Mouse (Mus musculus) liver, embryonic 15.5 days (tissue): Measurements from ENCODE around the gene Fxyd2. TPM values are rescaled to one million over a fixed set of nuclear protein-coding genes. Genes with fewer than 3 reads are reported as not detected.
A peak's percentile ranks its signal among the peaks of the same experiment; 100 is the strongest.

Source experiments
- ATAC-seq: fragments of 200-750 bp; cut with Nextera tagmentation; 2 replicates; pipeline ENCODE4 v1.8.0; 2017; ENCODE audit warnings: moderate number of reproducible peaks, mild to moderate bottlenecking, moderate library complexity; ENCODE audit not compliant: insufficient read depth
- H3K27ac ChIP-seq: fragments of 300-500 bp; sonication (generic); replicated peaks from 2 replicates; pipeline ENCODE4 v1.5.1; 2015; ENCODE audit warnings: mild to moderate bottlenecking, inconsistent platforms
- H3K27me3 ChIP-seq: fragments of 300-500 bp; sonication (generic); 2 replicates; pipeline ENCODE4 v1.6.1; 2015; ENCODE audit warnings: mild to moderate bottlenecking, inconsistent platforms
- H3K36me3 ChIP-seq: fragments of 300-500 bp; sonication (generic); replicated peaks from 2 replicates; pipeline ENCODE4 v1.6.1; 2015; ENCODE audit warnings: moderate library complexity, mild to moderate bottlenecking, inconsistent platforms
- H3K4me1 ChIP-seq: fragments of 300-500 bp; sonication (generic); replicated peaks from 2 replicates; pipeline ENCODE4 v1.6.1; 2015; ENCODE audit warnings: inconsistent platforms
- H3K4me2 ChIP-seq: fragments of 300-500 bp; sonication (generic); 2 replicates; pipeline ENCODE4 v1.6.1; 2015; ENCODE audit warnings: moderate library complexity, mild to moderate bottlenecking, inconsistent platforms
- H3K4me3 ChIP-seq: fragments of 300-500 bp; sonication (generic); replicated peaks from 2 replicates; pipeline ENCODE4 v1.5.1; 2015; ENCODE audit warnings: mild to moderate bottlenecking, inconsistent platforms
- H3K9ac ChIP-seq: fragments of 300-500 bp; sonication (generic); 2 replicates; pipeline ENCODE4 v1.6.1; 2015; ENCODE audit warnings: moderate library complexity, mild to moderate bottlenecking, inconsistent platforms
- H3K9me3 ChIP-seq: fragments of 300-500 bp; sonication (generic); replicated peaks from 2 replicates; pipeline ENCODE4 v1.6.1; 2016; ENCODE audit warnings: inconsistent platforms
- WGBS: fragments of 180-500 bp; shearing (Covaris S2); methylation state at CpG from one replicate; pipeline ENCODE4 v1.1.7; 2015; ENCODE audit warnings: mixed read lengths; ENCODE audit not compliant: insufficient replicate concordance; 5-methylcytosine and 5-hydroxymethylcytosine counted together
- polyA plus RNA-seq: library from polyadenylated mRNA; unstranded; fragments of >200 nt; fragmentation: Nextera tagmentation; extraction: Ambion mirVana; gene quantifications from 2 replicates; pipeline ENCODE4 v1.2.1, GENCODE M21; 2015

Fxyd2 gene
- polyA plus RNA-seq, 1 experiment from 2014 or later = 0.62 TPM

GRCm38 (mm10) chr9:45391299-45391698 lies 8.2 kb upstream of the Fxyd2 start:
- 54% methylated on average over 7 of the region's 7 CpGs for WGBS
- Histone ChIP-seq H3K36me3 (no peaks in the 10 kb centered on the region), H3K4me3 (no peak overlapping the region), H3K9me3 (no peaks in the 10 kb centered on the region), H3K27me3 (no peaks in the 10 kb centered on the region), H3K4me1 (no peaks in the 10 kb centered on the region), H3K4me2 (no peak overlapping the region), H3K27ac (no peak overlapping the region), H3K9ac (no peak overlapping the region)
- ATAC-seq = no peak

- no peak overlapping the region for H3K9ac ChIP-seq
- no peak overlapping the region for H3K27ac ChIP-seq
- no peaks in the 10 kb centered on the region for H3K36me3 ChIP-seq
- no peak for ATAC-seq
- no peaks in the 10 kb centered on the region for H3K27me3 ChIP-seq
- WGBS = 65% methylated on average over 6 of the region's 6 CpGs
- H3K9me3 ChIP-seq = no peaks in the 10 kb centered on the region
- H3K4me1 ChIP-seq = no peaks in the 10 kb centered on the region
- H3K4me2 ChIP-seq = no peak overlapping the region
- H3K4me3 ChIP-seq = no peak overlapping the region
Measured at GRCm38 (mm10) chr9:45395218-45395617, 4.3 kb upstream of the Fxyd2 start.

- no peaks in the 10 kb centered on the region for H3K9me3 ChIP-seq
- ATAC-seq = no peak
- no peaks in the 10 kb centered on the region for H3K36me3 ChIP-seq
- H3K27ac ChIP-seq = no peak overlapping the region
- H3K4me1 ChIP-seq = no peaks in the 10 kb centered on the region
- no peak overlapping the region for H3K4me3 ChIP-seq
- H3K9ac ChIP-seq = no peak overlapping the region
- WGBS = 36% methylated on average over 3 of the region's 3 CpGs
- H3K27me3 ChIP-seq = no peaks in the 10 kb centered on the region
- no peak overlapping the region for H3K4me2 ChIP-seq
Measured at GRCm38 (mm10) chr9:45395796-45396195, 3.7 kb upstream of the Fxyd2 start.

- no peak for ATAC-seq
- WGBS = 24% methylated on average over 1 of the region's 1 CpGs
- Histone ChIP-seq H3K4me1 (no peaks in the 10 kb centered on the region), H3K27me3 (peaks cover 8% of the 10 kb centered on the region; the same call in 1 of the 2 replicates), H3K4me2 (no peak overlapping the region), H3K36me3 (no peaks in the 10 kb centered on the region), H3K9me3 (no peaks in the 10 kb centered on the region), H3K9ac (no peak overlapping the region), H3K27ac (no peak overlapping the region), H3K4me3 (no peak overlapping the region)
Measured at GRCm38 (mm10) chr9:45398336-45398735, 1.1 kb upstream of the Fxyd2 start.

- H3K4me3 ChIP-seq = no peak overlapping the region
- H3K9me3 ChIP-seq = no peaks in the 10 kb centered on the region
- ATAC-seq = no peak
- no peak overlapping the region for H3K9ac ChIP-seq
- H3K4me1 ChIP-seq = no peaks in the 10 kb centered on the region
- peaks cover 9% of the 10 kb centered on the region; the same call in 1 of the 2 replicates for H3K27me3 ChIP-seq
- no peak overlapping the region for H3K27ac ChIP-seq
- H3K4me2 ChIP-seq = no peak overlapping the region
- WGBS = 40% methylated on average over 4 of the region's 4 CpGs
- H3K36me3 ChIP-seq = no peaks in the 10 kb centered on the region
Measured at GRCm38 (mm10) chr9:45401851-45402250, 2.4 kb downstream of the Fxyd2 start.

- Histone ChIP-seq H3K4me2 (no peak overlapping the region), H3K36me3 (no peaks in the 10 kb centered on the region), H3K4me3 (no peak overlapping the region), H3K27ac (no peak overlapping the region), H3K4me1 (no peaks in the 10 kb centered on the region), H3K9me3 (no peaks in the 10 kb centered on the region), H3K9ac (no peak overlapping the region), H3K27me3 (peaks cover 9% of the 10 kb centered on the region; the same call in 1 of the 2 replicates)
- no peak for ATAC-seq
- 26% methylated on average over 2 of the region's 2 CpGs for WGBS
Measured at GRCm38 (mm10) chr9:45402957-45403356, 3.5 kb downstream of the Fxyd2 start.

GRCm38 (mm10) chr9:45405694-45406093 lies 6.2 kb downstream of the Fxyd2 start:
- Histone ChIP-seq H3K9ac (no peak overlapping the region), H3K4me3 (no peak overlapping the region), H3K4me2 (no peak overlapping the region), H3K9me3 (no peaks in the 10 kb centered on the region), H3K27me3 (peaks cover 14% of the 10 kb centered on the region; the same call in 1 of the 2 replicates), H3K36me3 (no peaks in the 10 kb centered on the region), H3K27ac (no peak overlapping the region), H3K4me1 (no peaks in the 10 kb centered on the region)
- no peak for ATAC-seq
- WGBS = 24% methylated on average over 5 of the region's 5 CpGs

- peaks cover under 1% of the 10 kb centered on the region; the same call in 1 of the 2 replicates for H3K4me1 ChIP-seq
- H3K36me3 ChIP-seq = no peaks in the 10 kb centered on the region
- H3K27me3 ChIP-seq = peaks cover 13% of the 10 kb centered on the region; the same call in 1 of the 2 replicates
- H3K4me2 ChIP-seq = no peak overlapping the region
- H3K27ac ChIP-seq = no peak overlapping the region
- no peaks in the 10 kb centered on the region for H3K9me3 ChIP-seq
- no peak overlapping the region for H3K9ac ChIP-seq
- H3K4me3 ChIP-seq = no peak overlapping the region
- WGBS = 64% methylated on average over 3 of the region's 3 CpGs
- no peak for ATAC-seq
Measured at GRCm38 (mm10) chr9:45406808-45407207, 7.3 kb downstream of the Fxyd2 start.

- Histone ChIP-seq H3K9me3 (no peaks in the 10 kb centered on the region), H3K27ac (no peak overlapping the region), H3K36me3 (no peaks in the 10 kb centered on the region), H3K9ac (no peak overlapping the region), H3K27me3 (peaks cover 10% of the 10 kb centered on the region; the same call in 1 of the 2 replicates), H3K4me1 (peaks cover 5% of the 10 kb centered on the region; the same call in 1 of the 2 replicates), H3K4me2 (peak overlapping the region; percentile 30; the same call in 1 of the 2 replicates), H3K4me3 (no peak overlapping the region)
- WGBS = 30% methylated on average over 33 of the region's 33 CpGs
- ATAC-seq = no peak
Measured at GRCm38 (mm10) chr9:45407706-45408675, 8.5 kb downstream of the Fxyd2 start.

GRCm38 (mm10) chr9:45410193-45410592 lies 10.7 kb downstream of the Fxyd2 start:
- Histone ChIP-seq H3K4me2 (no peak overlapping the region), H3K4me1 (peaks cover 5% of the 10 kb centered on the region; the same call in 1 of the 2 replicates), H3K4me3 (no peak overlapping the region), H3K9ac (no peak overlapping the region), H3K36me3 (no peaks in the 10 kb centered on the region), H3K9me3 (no peaks in the 10 kb centered on the region), H3K27ac (no peak overlapping the region), H3K27me3 (peaks cover 6% of the 10 kb centered on the region; the same call in 1 of the 2 replicates)
- WGBS = 45% methylated on average over 5 of the region's 5 CpGs
- no peak for ATAC-seq

GRCm38 (mm10) chr9:45410614-45411013 lies 11.1 kb downstream of the Fxyd2 start:
- Histone ChIP-seq H3K4me2 (no peak overlapping the region), H3K4me3 (no peak overlapping the region), H3K9me3 (no peaks in the 10 kb centered on the region), H3K27ac (no peak overlapping the region), H3K4me1 (peaks cover 5% of the 10 kb centered on the region; the same call in 1 of the 2 replicates), H3K36me3 (no peaks in the 10 kb centered on the region), H3K27me3 (peaks cover 6% of the 10 kb centered on the region; the same call in 1 of the 2 replicates), H3K9ac (no peak overlapping the region)
- no peak for ATAC-seq
- 66% methylated on average over 2 of the region's 2 CpGs for WGBS
